In genomic region chr2:178233487-178233886, GRCm38 (mm10) we compare ENCODE assay signal across 15 mouse cellular contexts.
DNase-seq lines count a peak whose midpoint lies in the region; ATAC-seq and TF ChIP-seq lines count a peak whose summit lies in the region.
"Had no signal": no experiment of that assay in that cellular context is flagged by ENCODE, and none has a peak within 500 bp of the region (broad histone marks: within the 10 kb centered on the region; RNA-seq: fewer than 3 reads in every experiment).

No protein-coding gene starts in this region.

- H3K4me3 ChIP-seq in hindbrain, embryonic 14.5 days (replicated peaks; ENCODE audit: low read length) = no peak overlapping the region
- no peak overlapping the region for H3K4me3 ChIP-seq in hindbrain, embryonic 13.5 days
- no peak overlapping the region for H3K4me3 ChIP-seq in lung, adult 2 months (replicated peaks; ENCODE audit: extremely low read depth, low read depth, low read length)
- H3K4me3 ChIP-seq in MEL (ENCODE audit: control insufficient read depth in 1 of 2, insufficient read depth in 1 of 2, low read depth in 2 of 2, low read length in 2 of 2) = no peak overlapping the region
- H3K4me3 ChIP-seq: embryonic facial prominence, embryonic 12.5 days; heart, embryonic 13.5 days; hindbrain, embryonic 10.5 days; liver, embryonic 13.5 days had no signal

- TF ChIP-seq CTCF in lung, adult 2 months (IDR thresholded peaks at IDR 0.05; ENCODE audit: insufficient read depth, low read length) = 0 out of 2 replicates have a peak, but pooled peaks have one; percentile 14
- TF ChIP-seq CTCF in MEL (IDR thresholded peaks at IDR 0.05 in 2 of 3, conservative IDR thresholded peaks at IDR 0.05 in 1 of 3; ENCODE audit: control insufficient read depth in 1 of 3, insufficient read depth in 1 of 3, low read depth in 2 of 3, low read length in 3 of 3, poor library complexity in 1 of 3, severe bottlenecking in 1 of 3) = peak; percentile 17 to 19 (median 19); a peak in 4 of 6 replicates

- DNase-seq in hindbrain, embryonic 14.5 days (ENCODE audit: low spot score) = no peak
- no peak for DNase-seq in lung, adult 2 months
- no peak for DNase-seq in lung, postnatal 4 days
- DNase-seq in MEL (ENCODE audit: low read depth, low spot score) = no peak
- DNase-seq in urinary bladder, postnatal 36 days (ENCODE audit: low spot score in 2 of 2) = no peak
- no peak for DNase-seq in left cerebral cortex, adult 11 months (ENCODE audit: low spot score)
- DNase-seq: cerebellum, postnatal 36 days; gastrocnemius, postnatal 36 days; kidney, adult 2 months; liver, embryonic 13.5 days had no signal

- no peak overlapping the region for H3K27ac ChIP-seq in hindbrain, embryonic 14.5 days
- no peak overlapping the region for H3K27ac ChIP-seq in hindbrain, embryonic 13.5 days
- H3K27ac ChIP-seq in MEL (ENCODE audit: control insufficient read depth, low read depth, low read length) = no peak overlapping the region
- H3K27ac ChIP-seq: embryonic facial prominence, embryonic 12.5 days; heart, embryonic 13.5 days; hindbrain, embryonic 10.5 days; liver, embryonic 13.5 days had no signal

- TF ChIP-seq EP300 in MEL (IDR thresholded peaks at IDR 0.05; ENCODE audit: low read depth in 1 of 2, low read length in 2 of 2) = no peak

- H3K4me1 ChIP-seq in hindbrain, embryonic 14.5 days (replicated peaks; ENCODE audit: control insufficient read depth, insufficient read depth, low read length) = no peaks in the 10 kb centered on the region
- peaks cover 6% of the 10 kb centered on the region; the same call in 1 of the 2 replicates for H3K4me1 ChIP-seq in hindbrain, embryonic 13.5 days (replicated peaks)
- H3K4me1 ChIP-seq in lung, adult 2 months (ENCODE audit: control insufficient read depth, insufficient read depth, low read length) = no peaks in the 10 kb centered on the region
- no peaks in the 10 kb centered on the region for H3K4me1 ChIP-seq in MEL (ENCODE audit: control insufficient read depth in 1 of 2, insufficient read depth in 2 of 2, low read length in 2 of 2)
- H3K4me1 ChIP-seq: embryonic facial prominence, embryonic 12.5 days; liver, embryonic 13.5 days had no signal

- WGBS in hindbrain, embryonic 14.5 days = 72% methylated on average over 5 of the region's 5 CpGs
- WGBS in hindbrain, embryonic 13.5 days = 79% methylated on average over 5 of the region's 5 CpGs
- WGBS in lung, adult 2 months = 76% methylated on average over 5 of the region's 5 CpGs

- no peak for TF ChIP-seq POLR2A in lung, adult 2 months (IDR thresholded peaks at IDR 0.05; ENCODE audit: borderline replicate concordance, extremely low read depth, low read depth, low read length)
- no peak for TF ChIP-seq POLR2A in MEL (IDR thresholded peaks at IDR 0.05; ENCODE audit: control insufficient read depth in 1 of 2, insufficient read depth in 1 of 2, low read depth in 1 of 2, low read length in 2 of 2, poor library complexity in 1 of 2)

- H3K79me2 ChIP-seq in MEL (ENCODE audit: control insufficient read depth, insufficient read depth, low read length, poor library complexity) = no peaks in the 10 kb centered on the region

- H3K36me3 ChIP-seq in hindbrain, embryonic 14.5 days (replicated peaks; ENCODE audit: control insufficient read depth, insufficient read depth) = no peaks in the 10 kb centered on the region
- no peaks in the 10 kb centered on the region for H3K36me3 ChIP-seq in hindbrain, embryonic 13.5 days
- H3K36me3 ChIP-seq in MEL (ENCODE audit: control insufficient read depth in 1 of 2, insufficient read depth in 2 of 2, low read length in 2 of 2) = no peaks in the 10 kb centered on the region
- H3K36me3 ChIP-seq: embryonic facial prominence, embryonic 12.5 days; heart, embryonic 13.5 days; hindbrain, embryonic 10.5 days; liver, embryonic 13.5 days had no signal

- H3K9ac ChIP-seq in hindbrain, embryonic 14.5 days = no peak overlapping the region
- H3K9ac ChIP-seq in hindbrain, embryonic 13.5 days = no peak overlapping the region
- no peak overlapping the region for H3K9ac ChIP-seq in MEL (ENCODE audit: control insufficient read depth, low read depth, low read length, poor library complexity, severe bottlenecking)
- H3K9ac ChIP-seq: embryonic facial prominence, embryonic 12.5 days; heart, embryonic 13.5 days; liver, embryonic 13.5 days had no signal

- ATAC-seq in hindbrain, embryonic 14.5 days (ENCODE audit: low FRiP score) = 0 out of 2 replicates have a peak, but pooled peaks have one; percentile 24
- ATAC-seq in hindbrain, embryonic 13.5 days (ENCODE audit: low FRiP score) = no peak
- ATAC-seq in granulocyte monocyte progenitor cell, adult 5-6 weeks (replicated peaks; ENCODE audit: poor library complexity, severe bottlenecking) = 0 out of 2 replicates have a peak, but pooled peaks have one; percentile 52

- no peaks in the 10 kb centered on the region for H3K27me3 ChIP-seq in hindbrain, embryonic 14.5 days (ENCODE audit: control insufficient read depth, insufficient read depth, low read length)
- no peaks in the 10 kb centered on the region for H3K27me3 ChIP-seq in hindbrain, embryonic 13.5 days
- H3K27me3 ChIP-seq in MEL (ENCODE audit: control insufficient read depth in 1 of 2, insufficient read depth in 2 of 2, low read length in 2 of 2) = no peaks in the 10 kb centered on the region
- H3K27me3 ChIP-seq: embryonic facial prominence, embryonic 12.5 days; heart, embryonic 13.5 days; liver, embryonic 13.5 days had no signal

- 0 out of 2 replicates have a peak, but pooled peaks cover 7% of the 10 kb centered on the region for H3K9me3 ChIP-seq in hindbrain, embryonic 14.5 days (ENCODE audit: control insufficient read depth, low read length)
- H3K9me3 ChIP-seq in hindbrain, embryonic 13.5 days = peaks cover 3% of the 10 kb centered on the region; the same call in 1 of the 2 replicates
- no peaks in the 10 kb centered on the region for H3K9me3 ChIP-seq in MEL (replicated peaks; ENCODE audit: insufficient read depth, low read length)
- H3K9me3 ChIP-seq: liver, embryonic 13.5 days had no signal

- H3K4me2 ChIP-seq in hindbrain, embryonic 14.5 days (replicated peaks) = no peak overlapping the region
- H3K4me2 ChIP-seq in hindbrain, embryonic 13.5 days = no peak overlapping the region
- H3K4me2 ChIP-seq: embryonic facial prominence, embryonic 12.5 days; heart, embryonic 13.5 days; liver, embryonic 13.5 days had no signal

- TF ChIP-seq RAD21 in MEL (IDR thresholded peaks at IDR 0.05; ENCODE audit: low read depth, low read length) = no peak

TF ChIP-seq in MEL, 35 proteins besides CTCF, POLR2A, EP300 and RAD21:
- TF ChIP-seq MAFK (IDR thresholded peaks at IDR 0.05; ENCODE audit: borderline replicate concordance, low read depth, low read length) (no peak), MEF2A (IDR thresholded peaks at IDR 0.05; ENCODE audit: extremely low read depth, insufficient replicate concordance, low read depth, low read length, poor library complexity, severe bottlenecking) (no peak), RCOR1 (IDR thresholded peaks at IDR 0.05; ENCODE audit: low read depth, low read length) (no peak), ZMIZ1 (IDR thresholded peaks at IDR 0.05; ENCODE audit: low read depth, low read length) (no peak), SMC3 (IDR thresholded peaks at IDR 0.05; ENCODE audit: low read depth, low read length) (no peak), USF1 (IDR thresholded peaks at IDR 0.05; ENCODE audit: low read depth, low read length) (no peak), KAT2A (conservative IDR thresholded peaks at IDR 0.05; ENCODE audit: low read depth, low read length) (no peak), E2F4 (IDR thresholded peaks at IDR 0.05; ENCODE audit: borderline replicate concordance, low read depth, low read length) (no peak), ZNF384 (IDR thresholded peaks at IDR 0.05; ENCODE audit: low read depth, low read length) (no peak), MYB (IDR thresholded peaks at IDR 0.05; ENCODE audit: low read depth, low read length) (no peak), POLR2AphosphoS2 (IDR thresholded peaks at IDR 0.05; ENCODE audit: low read length) (no peak), NRF1 (IDR thresholded peaks at IDR 0.05; ENCODE audit: insufficient read depth, low read depth, low read length, poor library complexity, severe bottlenecking) (no peak), GATA1 (IDR thresholded peaks at IDR 0.05; ENCODE audit: low read depth, low read length) (no peak), TBP (IDR thresholded peaks at IDR 0.05; ENCODE audit: low read depth, low read length) (no peak), MAX (IDR thresholded peaks at IDR 0.05; ENCODE audit: low read length) (no peak), MAZ (IDR thresholded peaks at IDR 0.05; ENCODE audit: low read depth, low read length) (no peak), TCF12 (IDR thresholded peaks at IDR 0.05; ENCODE audit: low read depth, low read length) (no peak), ZC3H11A (IDR thresholded peaks at IDR 0.05; ENCODE audit: low read depth, low read length) (no peak), ZKSCAN1 (IDR thresholded peaks at IDR 0.05; ENCODE audit: low read depth, low read length) (no peak), HCFC1 (IDR thresholded peaks at IDR 0.05; ENCODE audit: low read depth, low read length) (no peak)
